Mouse (Mus musculus) 3134 (cell line): Measurements from ENCODE around the gene Myo7a.

Experiments used
- DNase-seq: peaks from one replicate; pipeline ENCODE4 v3.0.0-alpha.2; 2011; ENCODE audit warnings: low spot score; ENCODE audit not compliant: insufficient read length; ENCODE audit errors: extremely low read depth

Myo7a gene

GRCm38 (mm10) chr7:98145402-98145801 is 26.1 kb upstream of the Myo7a start, which contains the start of gene Omp:
Gene Omp (minus strand): TSS chr7:98145502.
- no peak for DNase-seq

- DNase-seq: no peak
These were observed 23.3 kb upstream of the Myo7a start for GRCm38 (mm10) chr7:98142648-98143047.

DNA sequence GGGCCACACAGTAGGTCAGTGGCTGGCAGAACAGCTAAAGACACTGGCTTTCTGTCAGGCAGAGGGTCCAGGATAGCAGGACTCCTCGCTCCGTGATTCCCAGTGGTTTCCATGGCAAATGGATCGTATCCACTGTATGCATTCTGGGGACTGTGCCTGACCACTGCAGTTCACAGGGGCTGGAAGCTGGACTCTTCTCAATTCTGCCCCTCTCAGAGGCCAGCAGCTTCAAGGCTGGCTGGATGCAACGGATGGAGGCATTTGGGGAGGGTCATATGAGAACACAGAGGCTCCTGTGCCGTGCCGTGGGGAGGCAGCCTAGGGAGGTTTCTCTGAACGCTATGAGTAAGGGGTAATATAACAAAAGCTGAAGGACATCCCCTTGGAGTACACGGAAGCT is 22.9 kb upstream of the Myo7a start:
- no peak for DNase-seq

- DNase-seq: no peak
These were observed 21.9 kb upstream of the Myo7a start for GRCm38 (mm10) chr7:98141206-98141605.

DNA sequence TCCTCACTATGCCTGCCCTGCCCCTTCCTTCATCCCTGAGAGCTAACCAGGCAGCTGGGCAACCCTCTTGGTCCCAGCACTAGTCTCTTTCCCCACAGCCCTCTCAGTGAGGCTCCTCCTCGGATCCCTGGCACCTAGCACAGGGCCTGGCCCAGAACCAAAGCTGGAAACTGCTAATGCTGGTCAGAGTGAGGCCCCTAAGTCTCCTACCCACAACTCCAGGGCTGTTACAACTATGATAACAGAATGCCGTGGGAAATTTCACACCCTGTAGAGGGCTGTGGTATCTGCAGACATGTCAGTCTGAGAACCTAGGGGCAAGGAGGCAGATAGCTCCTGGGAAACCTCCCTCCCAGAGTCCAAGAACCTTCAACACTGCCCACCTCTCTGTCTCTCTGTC is 21.3 kb upstream of the Myo7a start:
- DNase-seq: no peak

GRCm38 (mm10) chr7:98139216-98139615 is 19.9 kb upstream of the Myo7a start:
- DNase-seq: no peak

- DNase-seq: no peak
These were observed 18.7 kb upstream of the Myo7a start for GRCm38 (mm10) chr7:98137995-98138394.

DNA sequence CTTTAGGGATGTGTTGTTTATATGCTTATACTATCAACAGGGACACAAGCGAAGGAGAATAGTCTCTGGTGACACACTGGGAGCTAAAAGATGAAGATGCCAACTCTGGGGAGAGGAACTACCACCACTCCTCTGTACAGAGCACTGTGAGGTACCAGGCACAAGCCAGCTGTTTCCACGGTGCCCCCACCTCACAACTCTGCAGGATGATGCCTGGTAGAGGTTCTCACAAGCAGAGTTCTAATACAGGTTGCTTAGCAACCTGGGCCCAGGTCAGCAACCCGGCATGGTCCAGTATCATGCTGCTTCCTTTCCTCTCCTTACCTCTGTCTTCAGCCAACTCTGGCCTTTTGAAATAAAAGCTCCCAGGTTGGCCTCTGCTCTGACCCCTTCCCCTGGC is 18.3 kb upstream of the Myo7a start:
- no peak for DNase-seq

DNA sequence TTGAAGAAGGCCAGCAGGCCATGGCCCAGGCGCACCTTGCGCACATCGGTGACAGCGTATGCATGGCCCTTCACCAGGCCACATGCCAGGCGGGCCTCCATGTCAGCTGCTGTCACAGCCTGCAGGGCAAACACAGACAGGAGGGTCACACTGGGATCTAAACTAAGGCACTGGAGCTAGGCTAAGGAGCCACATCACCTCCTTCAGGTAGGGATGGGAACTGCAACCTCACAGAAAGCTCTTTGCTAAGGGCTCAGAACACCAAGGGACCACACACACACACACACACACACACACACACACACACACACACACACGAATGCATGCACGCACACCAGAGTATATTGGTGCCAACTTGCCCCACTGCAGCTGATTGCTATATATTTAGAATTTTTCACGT is 12.4 kb upstream of the Myo7a start:
- DNase-seq: no peak

DNA sequence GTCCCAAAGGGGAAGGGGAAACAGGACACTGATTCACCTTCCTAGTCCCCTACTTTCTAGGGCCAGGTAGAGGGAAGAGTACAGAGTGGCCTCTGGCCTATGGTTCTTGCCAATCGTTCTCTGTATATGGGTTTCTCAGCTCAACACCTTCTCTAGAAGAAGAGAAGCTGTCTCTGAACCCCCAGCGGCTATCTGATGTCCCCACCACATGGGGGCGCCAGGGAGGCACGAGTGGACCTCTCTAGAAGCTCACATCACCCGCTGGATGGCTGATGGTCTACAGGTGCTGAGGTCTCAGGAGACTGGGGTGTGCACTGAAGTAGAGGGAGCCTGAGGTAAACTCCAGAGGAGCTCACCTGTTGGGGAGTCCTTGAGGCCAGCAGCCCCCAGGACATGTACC is 6.1 kb upstream of the Myo7a start:
- no peak for DNase-seq

- no peak for DNase-seq
These were observed 5.4 kb upstream of the Myo7a start for GRCm38 (mm10) chr7:98124701-98125100.

DNA sequence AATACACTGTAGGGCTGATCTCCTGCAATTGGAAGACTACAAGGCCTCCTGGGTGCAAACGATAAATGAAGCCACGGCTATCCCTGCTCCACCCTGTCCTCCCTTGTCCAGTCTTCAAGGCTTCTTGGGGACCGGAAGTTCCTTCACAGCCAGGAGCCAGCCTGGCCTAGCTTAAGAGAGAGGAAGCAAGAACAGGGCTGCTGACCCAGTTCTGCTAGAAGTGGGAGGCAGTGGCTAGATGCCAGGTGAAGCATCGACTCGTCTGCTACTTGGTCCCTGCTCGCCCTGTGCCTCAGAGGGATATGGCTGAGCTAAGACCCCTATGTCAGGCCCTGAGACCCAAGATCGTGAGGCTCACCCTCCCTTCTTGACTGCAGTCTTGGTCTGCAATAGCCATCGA is 2.3 kb upstream of the Myo7a start:
- DNase-seq: no peak

- no peak for DNase-seq
These were observed 1.9 kb upstream of the Myo7a start for GRCm38 (mm10) chr7:98121241-98121640.

DNA sequence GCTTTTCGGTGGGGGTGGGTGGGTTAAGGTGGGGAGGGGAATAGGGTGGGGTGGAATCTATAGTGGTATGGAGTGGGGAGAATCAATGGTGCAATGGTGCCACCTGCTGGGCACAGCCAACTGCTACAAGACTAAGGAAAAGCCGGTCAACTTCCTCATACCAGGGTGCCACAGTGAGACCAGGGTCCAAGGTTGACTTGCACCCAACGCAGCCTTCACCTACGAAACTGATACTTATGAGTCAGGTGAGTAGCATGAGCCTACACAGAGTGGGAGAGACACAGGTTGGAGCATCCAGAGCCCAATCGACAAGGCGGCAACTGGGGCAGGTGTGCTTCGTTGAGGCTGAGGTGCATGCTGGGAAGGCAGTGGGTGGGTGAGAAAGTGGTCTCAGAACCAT is 1.0 kb upstream of the Myo7a start:
- peak; percentile 37 for DNase-seq

- DNase-seq: no peak
These were observed 573 bp upstream of the Myo7a start for GRCm38 (mm10) chr7:98119961-98120232.

GRCm38 (mm10) chr7:98117012-98117660 is 2.2 kb downstream of the Myo7a start:
- DNase-seq: peak; percentile 96

- no peak for DNase-seq
These were observed 4.7 kb downstream of the Myo7a start for GRCm38 (mm10) chr7:98114656-98115055.

- no peak for DNase-seq
These were observed 8.1 kb downstream of the Myo7a start for GRCm38 (mm10) chr7:98111233-98111632.

DNA sequence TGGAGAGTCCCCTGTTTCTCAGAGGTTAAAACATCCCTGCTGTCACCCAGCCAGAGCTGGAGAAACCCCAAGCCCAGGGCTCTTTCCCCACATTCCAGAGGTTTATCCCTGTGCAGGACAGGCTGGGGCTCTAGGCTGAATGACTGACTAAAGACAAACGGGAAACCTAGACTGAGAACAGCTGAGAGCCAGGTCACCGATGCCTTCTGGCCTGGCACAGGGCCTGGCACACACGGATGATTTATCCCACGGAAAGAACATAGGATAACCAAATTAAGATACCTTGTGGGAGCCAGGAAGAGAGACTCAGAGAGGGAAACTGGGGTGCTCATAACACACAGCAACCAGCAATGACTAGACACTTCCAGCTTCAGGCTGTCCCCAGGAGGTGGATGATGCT is 9.6 kb downstream of the Myo7a start:
- no peak for DNase-seq

DNA sequence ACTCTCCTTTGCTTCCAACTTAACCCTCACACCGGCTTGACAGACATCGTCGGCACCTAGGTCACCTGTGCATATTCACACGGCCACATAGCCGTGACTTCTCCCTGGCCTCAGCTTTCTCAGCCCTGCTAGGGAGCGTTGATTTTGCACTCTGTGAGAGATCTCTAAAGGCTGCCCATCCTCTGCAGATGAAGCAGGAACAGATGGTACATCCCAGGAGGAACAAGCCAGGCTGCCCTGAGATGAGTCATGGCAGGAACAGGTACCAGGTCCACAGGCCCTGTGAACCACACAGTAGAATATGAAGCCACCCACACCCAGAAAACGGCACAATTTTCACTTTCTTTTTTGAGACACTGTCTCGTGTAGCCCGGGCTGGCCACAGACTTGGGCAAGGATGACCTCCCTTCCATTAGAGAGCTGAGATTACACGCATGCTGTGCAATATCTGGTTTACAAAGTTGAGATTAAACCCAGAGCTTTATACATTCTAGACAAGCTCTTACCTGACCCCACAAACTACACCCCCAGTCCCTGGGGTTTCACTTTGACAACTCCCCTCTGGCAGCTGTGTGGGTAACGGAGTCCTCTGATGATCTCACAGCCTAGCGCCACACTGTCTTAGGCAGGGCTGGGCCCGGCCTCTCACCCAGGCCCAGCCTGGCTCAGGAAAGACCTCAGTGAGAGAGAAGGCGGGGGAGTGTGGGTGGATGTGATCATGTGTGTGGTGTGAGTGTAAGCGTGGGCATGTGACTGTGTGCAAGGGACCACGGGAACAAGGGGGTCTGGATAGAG is 10.5 kb downstream of the Myo7a start:
- DNase-seq: no peak

GRCm38 (mm10) chr7:98106272-98106671 is 13.1 kb downstream of the Myo7a start:
- no peak for DNase-seq
